Mouse (Mus musculus): ENCODE measurements around the gene Zscan4f. TPM values are rescaled to one million over a fixed set of nuclear protein-coding genes. Genes with fewer than 3 reads are reported as not detected.

Zscan4f gene
- not detected in 2 replicates for polyA plus RNA-seq (2015; fragmentation: Nextera tagmentation; extraction: Ambion mirVana)

GRCm38 (mm10) chr7:11397615-11398014, at the start of gene Zscan4f:
Zscan4f (plus strand) TSS chr7:11397915.

Small RNAs within 50 kb of the gene (microRNA-seq; reads per million reads assigned to microRNA genes)
- gene Gm23087 = not detected

Other genes starting within 250 kb of the Zscan4f start
- gene Zscan4d, start 231.8 kb upstream of the Zscan4f start, polyA plus RNA-seq (2015; fragmentation: Nextera tagmentation; extraction: Ambion mirVana) = not detected in 2 replicates
- not detected in 2 replicates for gene Zscan4e, start 87.2 kb upstream of the Zscan4f start, polyA plus RNA-seq (2015; fragmentation: Nextera tagmentation; extraction: Ambion mirVana)
- gene Zscan4-ps2, start 116.4 kb downstream of the Zscan4f start, polyA plus RNA-seq (2015; fragmentation: Nextera tagmentation; extraction: Ambion mirVana) = not detected in 2 replicates
- not detected in 2 replicates for gene Zscan4-ps3, start 211.4 kb downstream of the Zscan4f start, polyA plus RNA-seq (2015; fragmentation: Nextera tagmentation; extraction: Ambion mirVana)

Data from neural tube, postnatal 0 days (tissue).